26 mouse cellular contexts compared by ENCODE assay signal in the genomic region with DNA sequence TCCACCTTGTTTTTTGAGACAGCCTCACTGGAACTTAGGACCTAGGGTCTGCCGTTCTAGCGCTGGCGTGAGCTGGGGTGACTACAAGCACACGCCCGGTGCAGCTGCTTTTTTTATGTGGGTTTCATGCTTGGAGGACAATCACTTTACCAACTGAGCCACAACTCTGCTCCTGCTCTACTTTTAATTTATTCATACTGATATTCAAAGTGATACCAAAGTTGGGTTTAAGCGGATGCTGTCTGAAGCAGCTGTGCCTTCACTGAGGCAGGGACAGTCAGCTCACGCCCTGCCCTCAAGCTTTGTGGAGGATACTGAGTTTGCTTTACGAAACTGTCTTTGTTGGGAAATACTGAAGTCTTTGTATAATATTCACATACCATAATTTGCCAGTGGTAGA. TPM values are rescaled to one million over a fixed set of nuclear protein-coding genes. Genes with fewer than 3 reads are reported as not detected.
A peak's percentile ranks its signal among the peaks of the same experiment; 100 is the strongest.
DNase-seq lines count a peak whose midpoint lies in the region; ATAC-seq and TF ChIP-seq lines count a peak whose summit lies in the region.
"Had no signal": no experiment of that assay in that cellular context is flagged by ENCODE, and none has a peak within 500 bp of the region (broad histone marks: within the 10 kb centered on the region; RNA-seq: fewer than 3 reads in every experiment).

No protein-coding gene starts in this region.

- no peak for TF ChIP-seq CTCF in layer of hippocampus, adult 2 months (conservative IDR thresholded peaks at IDR 0.05)

- no peak for DNase-seq in layer of hippocampus, adult 2 months (ENCODE audit: low spot score in 2 of 2)
- DNase-seq in layer of hippocampus, adult 8-10 months (ENCODE audit: low spot score in 2 of 2): no peak
- DNase-seq in A20 (ENCODE audit: low read depth, low spot score): peak; percentile 92
- peak; percentile 52 for DNase-seq in CD4-positive, CD25-positive, alpha-beta regulatory T cell, adult 2 months (ENCODE audit: low read depth, low spot score)
- DNase-seq in T-cell, adult 2 months (ENCODE audit: low spot score): no peak
- DNase-seq in frontal cortex, postnatal 36 days (ENCODE audit: low spot score in 2 of 2): no peak
- no peak for DNase-seq in adrenal gland, postnatal 14 days
- DNase-seq: adrenal gland, adult 2 months; cerebellum, adult 2 months; cerebellum, postnatal 14 days; heart, postnatal 36 days; kidney, adult 9 months; kidney, postnatal 10 days; lung, embryonic 14.5 days; lung, postnatal 36 days; thymus, postnatal 14 days had no signal

- H3K4me3 ChIP-seq in layer of hippocampus, adult 2 months: no peak overlapping the region
- H3K4me3 ChIP-seq: hindbrain, embryonic 12.5 days; left cerebral cortex, adult 2 months; limb, embryonic 12.5 days; liver, embryonic 15.5 days; neural tube, embryonic 12.5 days had no signal

- peak overlapping the region; percentile 8; the same call in 1 of the 2 replicates for H3K27ac ChIP-seq in layer of hippocampus, adult 2 months
- H3K27ac ChIP-seq: hindbrain, embryonic 12.5 days; hindbrain, postnatal 0 days; left cerebral cortex, adult 2 months; limb, embryonic 12.5 days; liver, embryonic 15.5 days; neural tube, embryonic 12.5 days had no signal

- peak; percentile 62 for ATAC-seq in inflammation-experienced regulatory T-cells, adult 6 months
- ATAC-seq: forebrain, embryonic 14.5 days; hindbrain, postnatal 0 days; intestine, postnatal 0 days; midbrain, embryonic 16.5 days had no signal

RNA-seq across cellular contexts. Expression of a gene that starts 53.6 kb away (rescaled TPM):
- total RNA-seq in layer of hippocampus, adult 2 months (2021): 10 to 100 TPM; 13.1 to 13.5 TPM
- total RNA-seq in layer of hippocampus, adult 8-10 months (2022): 10 to 100 TPM; 12.0 to 16.0 (median 12.4) TPM
- polyA plus RNA-seq in inflammation-experienced regulatory T-cells, adult 6 months (2017; shearing (Covaris generic)): 10 to 100 TPM in 1 of 3 experiments, 1 to 10 TPM in 2; 4.1 to 11.9 (median 7.2) TPM
- total RNA-seq in adrenal gland, postnatal 14 days (2021): 28.8 and 29.2 TPM in 2 replicates

Comparison
In these comparisons a context has a peak if more than half of its experiments do, and no peak if none do; other contexts are left out.
1. DNase-seq: peak in A20 (single experiment) and CD4-positive, CD25-positive, alpha-beta regulatory T cell, adult 2 months (single experiment); none in layer of hippocampus, adult 2 months (0 of 2), layer of hippocampus, adult 8-10 months (0 of 2), T-cell, adult 2 months (single experiment), frontal cortex, postnatal 36 days (0 of 2) and adrenal gland, postnatal 14 days (single experiment).